Mouse (Mus musculus) embryo, embryonic 9.5 days (tissue): ENCODE measurements around the gene Eva1a.

Experiments
- DNase-seq: peaks from one replicate; pipeline ENCODE4 v3.0.0-alpha.2; 2017; ENCODE audit errors: extremely low spot score

The Eva1a gene

DNA sequence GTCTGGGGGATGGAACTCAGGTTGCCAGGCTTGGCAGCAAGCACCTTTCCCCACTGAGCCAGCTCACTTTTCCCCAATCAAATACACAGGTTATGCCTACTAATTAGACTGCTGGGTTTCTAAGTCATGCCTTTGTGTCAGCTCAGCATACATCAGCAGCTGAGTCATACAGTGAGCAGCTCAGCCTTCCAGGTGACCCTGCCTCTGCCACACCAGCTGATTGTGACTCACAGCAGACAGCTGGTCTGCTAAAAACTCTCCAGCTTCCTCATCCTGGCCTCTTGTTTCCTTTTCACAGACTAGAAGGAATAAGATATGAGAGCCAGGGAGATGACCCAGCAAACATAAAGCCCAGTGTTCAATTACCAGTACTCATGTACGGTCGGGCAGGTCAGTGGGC lies 84.3 kb downstream of the Eva1a start:
- no peak for DNase-seq

DNA sequence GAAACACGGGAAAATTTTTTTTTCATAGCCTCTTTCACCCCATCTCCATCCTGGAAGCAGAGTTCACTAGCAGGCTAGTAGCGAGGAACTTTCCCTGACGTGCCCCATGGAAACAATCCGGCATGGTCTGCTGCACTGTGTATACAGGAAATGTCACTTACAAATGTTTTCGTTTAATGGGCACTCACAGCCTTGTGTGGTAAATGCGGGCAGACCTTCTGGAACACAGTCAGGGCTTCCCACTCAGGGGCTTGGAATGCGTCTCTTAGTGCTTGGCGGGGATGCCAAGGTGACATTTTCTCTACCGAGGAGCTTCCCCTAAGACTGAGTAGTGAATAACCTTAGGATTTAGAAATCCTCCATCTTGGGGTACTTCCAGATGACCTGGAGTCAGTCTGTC lies 87.0 kb downstream of the Eva1a start:
- no peak for DNase-seq

DNA sequence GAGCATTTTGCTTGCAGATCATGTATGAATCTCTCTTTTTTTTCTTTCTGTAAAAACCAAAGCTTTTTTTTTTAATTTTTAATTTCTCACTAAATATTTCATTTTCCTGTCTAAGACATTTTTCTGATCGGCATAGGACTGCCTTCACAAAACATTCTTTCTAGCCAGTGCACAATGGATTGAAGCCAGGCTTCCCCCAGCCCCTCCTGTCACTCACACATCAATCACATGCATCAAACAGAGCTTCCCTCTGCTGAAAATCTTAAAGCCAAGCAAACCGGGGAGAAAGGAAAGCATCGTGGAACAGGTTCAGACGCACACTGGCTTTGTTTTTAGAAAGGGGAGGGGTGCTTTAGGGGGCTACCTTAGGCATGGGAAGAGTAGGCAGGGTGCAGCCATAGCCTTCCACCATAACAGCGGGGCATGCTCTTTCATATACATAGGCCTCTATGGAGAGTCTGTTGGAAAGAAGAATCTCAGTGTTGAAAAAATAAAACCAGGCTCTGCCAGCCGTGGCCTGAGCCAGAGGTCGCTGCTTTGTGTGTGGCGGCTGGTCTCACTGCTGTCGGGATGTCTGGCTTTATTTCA lies 88.9 kb downstream of the Eva1a start:
- DNase-seq, result no peak

DNA sequence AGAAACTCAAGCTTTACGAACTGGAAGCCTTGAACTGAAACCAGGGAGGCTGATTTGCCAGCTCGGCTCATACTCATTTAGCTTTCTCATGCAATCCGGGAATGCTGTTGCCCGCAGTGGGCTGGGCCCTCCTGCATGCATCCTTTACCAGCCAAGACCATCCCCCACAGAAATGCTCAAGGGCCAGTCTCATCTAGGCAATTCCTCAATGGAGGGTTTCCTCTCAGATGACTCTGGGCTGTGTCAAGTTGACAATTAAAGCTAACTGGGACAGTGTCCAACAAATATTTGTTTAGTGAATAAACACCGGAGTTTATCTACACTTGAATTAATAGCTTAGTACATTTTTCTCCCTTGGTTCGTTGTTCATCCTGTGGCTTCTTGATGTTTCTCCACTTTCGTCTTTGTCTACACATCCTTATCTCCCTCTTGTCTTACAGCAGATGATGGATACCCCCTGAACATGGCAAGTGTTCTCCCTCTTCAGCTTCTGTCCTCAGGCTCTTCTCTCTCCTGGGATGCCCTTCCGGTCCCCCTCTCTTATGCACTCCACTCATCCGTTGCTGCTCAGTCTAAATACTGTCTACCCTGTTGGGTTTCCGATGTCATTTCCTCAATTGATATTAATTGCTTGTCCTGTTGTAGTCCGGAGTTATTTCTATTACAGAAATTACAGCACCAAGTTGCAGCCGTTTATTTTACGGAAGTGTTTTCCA lies 92.2 kb downstream of the Eva1a start:
- DNase-seq, result no peak

DNA sequence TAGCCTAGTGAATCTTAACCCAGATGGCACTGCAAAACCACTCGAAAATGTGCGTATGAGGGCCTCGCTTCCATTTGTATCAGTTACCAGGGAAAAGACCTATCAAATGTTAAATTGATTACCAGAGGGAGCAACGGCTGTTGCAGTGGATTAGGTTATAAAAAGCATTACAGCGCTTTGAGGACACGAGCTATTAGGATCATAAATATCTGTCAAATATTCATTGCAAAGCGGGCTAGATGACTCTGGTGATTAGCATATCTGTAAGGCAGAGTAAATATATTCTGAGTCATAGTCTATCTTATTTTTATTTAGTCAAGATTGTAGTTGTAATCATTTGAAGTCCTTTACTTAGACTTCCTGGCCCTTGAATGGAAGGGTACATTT lies 92.7 kb downstream of the Eva1a start:
- no peak for DNase-seq

DNA sequence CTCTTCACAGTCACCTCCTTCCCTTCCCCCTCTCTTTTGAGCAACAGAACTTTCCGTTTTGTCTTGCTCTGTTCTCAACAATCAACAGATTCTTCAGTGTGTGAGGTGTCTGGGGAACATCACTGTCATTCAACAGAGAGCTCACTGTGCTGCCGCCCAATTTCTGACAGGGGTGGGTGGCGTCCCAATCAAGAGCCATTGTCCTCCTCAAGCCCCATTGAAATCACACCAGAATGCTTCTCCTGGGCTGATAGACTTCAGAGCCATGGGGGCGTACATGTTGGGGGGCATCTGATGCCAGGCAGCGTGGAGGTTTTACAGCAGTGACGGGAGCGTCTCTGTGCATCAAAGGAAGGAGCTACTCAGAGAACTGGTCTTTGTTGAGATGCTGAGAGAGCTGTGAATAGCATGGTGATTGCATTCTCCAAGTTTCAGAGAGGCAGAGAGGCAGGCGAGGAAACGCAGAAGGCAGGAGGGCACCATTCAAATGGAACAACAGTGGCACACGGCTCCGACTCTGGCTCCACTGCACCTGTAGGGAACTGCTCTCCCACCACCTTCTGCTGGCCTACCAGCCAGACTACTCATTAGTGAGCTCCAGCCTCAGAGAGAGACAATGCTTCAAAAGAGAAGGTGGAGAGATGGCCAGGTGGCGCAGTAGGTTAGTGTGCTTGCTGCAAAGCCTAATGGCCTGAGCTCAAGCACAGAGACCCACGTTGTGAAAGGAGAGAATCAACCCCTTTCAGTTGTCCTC lies 95.3 kb downstream of the Eva1a start:
- DNase-seq, result no peak
